Mouse (Mus musculus) bone marrow macrophage, adult 2 months (primary cell): ENCODE measurements around the gene Gpbp1l1.

ENCODE experiments used
- CTCF ChIP-seq: IDR thresholded peaks from 2 replicates; pipeline ENCODE4 v1.5.1; 2012; ENCODE audit warnings: low read depth, mild to moderate bottlenecking, low read length, moderate library complexity
- POLR2A ChIP-seq: IDR thresholded peaks from 2 replicates; pipeline ENCODE4 v1.6.1; 2012; ENCODE audit warnings: mild to moderate bottlenecking, low read depth, low read length, borderline replicate concordance

GRCm38 (mm10) chr4:116626658-116627358 is 69.3 kb downstream of the Gpbp1l1 start:
- TF ChIP-seq CTCF (no peak), POLR2A (no peak)
